Mouse (Mus musculus): ENCODE data around the gene Mrpl38. TPM values are rescaled to one million over a fixed set of nuclear protein-coding genes. Genes with fewer than 3 reads are reported as not detected.
A peak's percentile ranks its signal among the peaks of the same experiment; 100 is the strongest.

Gene Mrpl38
- 82.4 and 92.2 TPM in 2 replicates for polyA plus RNA-seq (2015; fragmentation: Nextera tagmentation; extraction: Ambion mirVana)

GRCm38 (mm10) chr11:116138468-116139138 lies at the start of gene Mrpl38:
TSS of gene Mrpl38 (minus strand) at chr11:116138868.
- peak within 1 kb of the TSS; percentile 81 for H3K4me3 ChIP-seq
- peak within 1 kb of the TSS; percentile 95 for H3K9ac ChIP-seq
- H3K9me3 ChIP-seq = no peaks in the 10 kb centered on the region
- H3K27me3 ChIP-seq (replicated peaks) = no peaks in the 10 kb centered on the region
- peak within 1 kb of the TSS; percentile 89 for H3K4me2 ChIP-seq
- ATAC-seq (ENCODE audit: extremely low read depth, insufficient number of reproducible peaks, low FRiP score, low TSS enrichment) = peak; percentile 87
- under 1% methylated on average over 60 of the region's 60 CpGs for WGBS
- H3K27ac ChIP-seq (replicated peaks) = peak within 1 kb of the TSS; percentile 80
- H3K4me1 ChIP-seq = peaks cover 17% of the 10 kb centered on the region
- peaks cover 49% of the 10 kb centered on the region for H3K36me3 ChIP-seq

DNA sequence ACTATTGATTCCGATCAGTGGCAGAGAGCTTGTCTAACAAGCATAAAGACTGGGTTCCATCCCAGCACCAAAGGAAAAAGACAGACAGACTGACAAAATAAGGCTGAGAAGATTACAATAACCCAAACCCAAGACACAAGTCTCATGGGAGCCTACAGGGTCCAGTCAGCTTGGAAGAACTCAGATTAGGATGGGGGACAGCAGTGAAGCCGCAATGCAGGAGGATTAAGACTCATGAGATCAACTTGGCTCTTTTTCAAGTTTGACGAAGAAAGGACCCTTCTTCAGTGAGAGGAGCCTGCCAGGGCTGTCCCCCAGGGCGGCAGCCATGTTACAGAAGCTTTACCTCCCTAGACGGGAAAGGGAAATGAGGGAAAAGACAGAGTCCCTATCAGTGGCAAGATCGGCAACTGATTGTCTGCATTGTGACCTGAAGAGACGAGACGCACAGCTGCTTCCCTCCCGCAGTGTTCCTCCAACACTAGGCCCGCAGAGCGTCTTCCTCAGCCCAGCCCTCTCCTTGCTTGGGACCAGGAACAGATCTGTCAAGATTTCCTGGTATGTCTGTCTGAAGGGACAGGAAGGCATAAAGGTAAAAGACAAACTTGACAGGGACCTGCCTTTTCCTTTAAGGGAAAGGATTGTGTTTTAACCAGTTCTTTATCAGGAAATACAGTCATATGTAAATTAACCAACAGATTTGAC lies 48.7 kb upstream of the Mrpl38 start:
- 0 out of 2 replicates have a peak overlapping the region, but pooled peaks have one; percentile 14 for H3K27ac ChIP-seq (replicated peaks)
- no peak overlapping the region for H3K4me3 ChIP-seq
- no peak for ATAC-seq (ENCODE audit: extremely low read depth, insufficient number of reproducible peaks, low FRiP score, low TSS enrichment)
- H3K36me3 ChIP-seq = peaks cover 88% of the 10 kb centered on the region
- H3K9me3 ChIP-seq = no peaks in the 10 kb centered on the region
- H3K4me1 ChIP-seq = peaks cover 20% of the 10 kb centered on the region
- no peak overlapping the region for H3K9ac ChIP-seq
- no peaks in the 10 kb centered on the region for H3K27me3 ChIP-seq (replicated peaks)
- no peak overlapping the region for H3K4me2 ChIP-seq
- 44% methylated on average over 11 of the region's 11 CpGs for WGBS

GRCm38 (mm10) chr11:116186360-116186759 lies 47.7 kb upstream of the Mrpl38 start:
- ATAC-seq (ENCODE audit: extremely low read depth, insufficient number of reproducible peaks, low FRiP score, low TSS enrichment) = no peak
- peak overlapping the region; percentile 32 for H3K27ac ChIP-seq (replicated peaks)
- 90% methylated on average over 11 of the region's 11 CpGs for WGBS

DNA sequence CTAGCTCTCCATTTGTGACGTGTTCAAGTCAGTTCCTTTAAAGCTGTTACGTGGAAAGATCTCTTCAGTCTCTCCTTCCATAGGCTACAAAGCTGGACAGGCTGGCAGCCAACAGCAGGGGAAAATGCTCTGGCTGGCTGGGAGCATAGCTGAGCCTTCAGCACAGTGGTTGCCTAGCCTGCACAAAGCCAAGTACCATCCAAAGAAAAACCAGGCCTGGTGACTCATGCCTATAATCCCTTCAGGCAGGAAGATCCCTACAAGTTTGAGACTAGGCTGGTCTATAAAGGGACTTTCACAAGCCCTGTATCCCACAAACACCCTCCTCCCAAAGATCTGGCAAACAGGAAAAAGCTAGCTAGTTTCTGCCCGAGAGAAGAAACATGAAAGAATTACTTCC lies 47.2 kb upstream of the Mrpl38 start:
- no peak for ATAC-seq (ENCODE audit: extremely low read depth, insufficient number of reproducible peaks, low FRiP score, low TSS enrichment)
- Histone ChIP-seq H3K4me1 (peaks cover 20% of the 10 kb centered on the region), H3K4me3 (no peak overlapping the region), H3K27ac (replicated peaks) (peak overlapping the region; percentile 32), H3K27me3 (replicated peaks) (no peaks in the 10 kb centered on the region), H3K9ac (no peak overlapping the region), H3K36me3 (peaks cover 93% of the 10 kb centered on the region), H3K9me3 (no peaks in the 10 kb centered on the region), H3K4me2 (no peak overlapping the region)
- WGBS = 82% methylated on average over 3 of the region's 3 CpGs

More at GRCm38 (mm10) chr11:116186360-116186759, 47.7 kb upstream of the Mrpl38 start:
- no peak overlapping the region for H3K4me2 ChIP-seq
- no peaks in the 10 kb centered on the region for H3K9me3 ChIP-seq
- H3K36me3 ChIP-seq = peaks cover 93% of the 10 kb centered on the region
- no peaks in the 10 kb centered on the region for H3K27me3 ChIP-seq (replicated peaks)
- H3K4me3 ChIP-seq = no peak overlapping the region
- H3K4me1 ChIP-seq = peaks cover 20% of the 10 kb centered on the region
- H3K9ac ChIP-seq = 0 out of 2 replicates have a peak overlapping the region, but pooled peaks have one; percentile 12

GRCm38 (mm10) chr11:116178411-116179121 lies 39.9 kb upstream of the Mrpl38 start:
- WGBS = 85% methylated on average over 20 of the region's 20 CpGs
- H3K27me3 ChIP-seq (replicated peaks) = no peaks in the 10 kb centered on the region
- H3K4me2 ChIP-seq = no peak overlapping the region
- no peak overlapping the region for H3K4me3 ChIP-seq
- no peak for ATAC-seq (ENCODE audit: extremely low read depth, insufficient number of reproducible peaks, low FRiP score, low TSS enrichment)
- H3K4me1 ChIP-seq = no peaks in the 10 kb centered on the region
- H3K36me3 ChIP-seq = peaks cover 94% of the 10 kb centered on the region
- H3K9me3 ChIP-seq = no peaks in the 10 kb centered on the region
- H3K27ac ChIP-seq (replicated peaks) = no peak overlapping the region
- no peak overlapping the region for H3K9ac ChIP-seq

GRCm38 (mm10) chr11:116176010-116176409 lies 37.3 kb upstream of the Mrpl38 start:
- no peak overlapping the region for H3K4me2 ChIP-seq
- no peak overlapping the region for H3K9ac ChIP-seq
- no peaks in the 10 kb centered on the region for H3K4me1 ChIP-seq
- H3K27ac ChIP-seq (replicated peaks) = no peak overlapping the region
- H3K4me3 ChIP-seq = no peak overlapping the region
- WGBS = 79% methylated on average over 7 of the region's 7 CpGs
- no peak for ATAC-seq (ENCODE audit: extremely low read depth, insufficient number of reproducible peaks, low FRiP score, low TSS enrichment)
- peaks cover 95% of the 10 kb centered on the region for H3K36me3 ChIP-seq
- no peaks in the 10 kb centered on the region for H3K9me3 ChIP-seq
- H3K27me3 ChIP-seq (replicated peaks) = no peaks in the 10 kb centered on the region

DNA sequence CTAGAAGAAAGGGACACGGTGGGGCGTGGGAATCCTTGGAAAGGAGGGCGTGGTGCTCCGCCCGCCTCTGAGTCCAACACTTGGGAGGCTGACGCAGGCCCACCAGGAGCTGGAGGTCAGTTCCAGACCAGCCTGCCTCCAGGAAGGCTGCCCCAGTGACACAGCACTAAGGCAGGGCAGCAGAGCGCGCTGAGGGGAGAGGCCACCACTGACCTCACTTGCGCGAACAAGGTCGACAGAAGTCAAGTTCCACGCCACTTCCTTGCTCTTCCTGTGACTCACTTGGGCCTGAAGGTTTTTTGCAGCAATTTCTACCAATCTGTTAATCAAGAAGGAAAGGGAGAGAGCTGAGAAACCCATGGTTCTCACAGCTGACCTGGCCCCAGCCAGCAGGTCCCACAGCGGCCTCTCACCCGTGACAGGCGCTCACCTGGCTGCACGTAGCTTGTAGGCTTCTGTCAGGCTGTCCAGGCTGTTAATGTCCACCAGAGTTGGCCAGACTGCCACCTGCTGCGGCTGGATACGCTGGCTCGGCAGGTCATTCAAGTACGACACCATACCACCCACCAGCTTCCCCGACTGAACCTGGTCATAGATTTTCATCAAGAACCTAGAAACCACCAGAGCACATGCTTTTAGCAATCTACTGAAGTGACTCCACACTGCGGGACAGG lies 36.2 kb upstream of the Mrpl38 start:
- no peaks in the 10 kb centered on the region for H3K4me1 ChIP-seq
- no peaks in the 10 kb centered on the region for H3K27me3 ChIP-seq (replicated peaks)
- no peak for ATAC-seq (ENCODE audit: extremely low read depth, insufficient number of reproducible peaks, low FRiP score, low TSS enrichment)
- no peak overlapping the region for H3K4me2 ChIP-seq
- WGBS = 90% methylated on average over 22 of the region's 22 CpGs
- H3K9me3 ChIP-seq = no peaks in the 10 kb centered on the region
- no peak overlapping the region for H3K4me3 ChIP-seq
- H3K36me3 ChIP-seq = peaks cover 84% of the 10 kb centered on the region
- no peak overlapping the region for H3K27ac ChIP-seq (replicated peaks)
- H3K9ac ChIP-seq = no peak overlapping the region

DNA sequence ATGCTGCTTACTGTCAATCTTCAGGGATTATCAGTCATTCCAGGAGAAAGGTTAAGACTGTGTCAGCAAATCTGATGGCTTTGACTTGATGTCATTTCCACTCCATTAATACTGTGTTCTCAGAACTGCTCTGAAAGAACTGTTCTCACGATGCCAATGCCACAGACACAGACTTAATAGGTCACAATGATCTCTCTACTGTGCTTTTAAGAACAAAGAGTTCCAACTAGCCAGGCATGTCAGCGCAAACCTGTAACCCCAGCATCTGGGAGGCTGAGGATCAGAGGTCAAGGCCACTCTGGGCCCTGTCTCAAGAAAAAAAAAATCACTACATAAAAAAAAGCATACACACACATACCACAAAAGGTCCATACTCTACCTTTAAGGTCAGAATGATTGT lies 33.3 kb upstream of the Mrpl38 start:
- ATAC-seq (ENCODE audit: extremely low read depth, insufficient number of reproducible peaks, low FRiP score, low TSS enrichment) = no peak
- no peak overlapping the region for H3K27ac ChIP-seq (replicated peaks)
- H3K9ac ChIP-seq = no peak overlapping the region
- no peaks in the 10 kb centered on the region for H3K9me3 ChIP-seq
- 83% methylated on average over 2 of the region's 2 CpGs for WGBS
- H3K4me1 ChIP-seq = peaks cover 11% of the 10 kb centered on the region
- no peaks in the 10 kb centered on the region for H3K27me3 ChIP-seq (replicated peaks)
- no peak overlapping the region for H3K4me2 ChIP-seq
- peaks cover 60% of the 10 kb centered on the region for H3K36me3 ChIP-seq
- H3K4me3 ChIP-seq = no peak overlapping the region

GRCm38 (mm10) chr11:116170003-116170800 lies 31.5 kb upstream of the Mrpl38 start:
- ATAC-seq (ENCODE audit: extremely low read depth, insufficient number of reproducible peaks, low FRiP score, low TSS enrichment) = no peak
- peaks cover 20% of the 10 kb centered on the region for H3K4me1 ChIP-seq
- no peak overlapping the region for H3K4me2 ChIP-seq
- no peak overlapping the region for H3K9ac ChIP-seq
- peaks cover 49% of the 10 kb centered on the region for H3K36me3 ChIP-seq
- H3K4me3 ChIP-seq = no peak overlapping the region
- no peaks in the 10 kb centered on the region for H3K27me3 ChIP-seq (replicated peaks)
- no peaks in the 10 kb centered on the region for H3K9me3 ChIP-seq
- WGBS = 76% methylated on average over 5 of the region's 5 CpGs
- no peak overlapping the region for H3K27ac ChIP-seq (replicated peaks)

GRCm38 (mm10) chr11:116169214-116169613 lies 30.5 kb upstream of the Mrpl38 start:
- WGBS = 89% methylated on average over 3 of the region's 3 CpGs
- no peak overlapping the region for H3K4me3 ChIP-seq
- H3K9ac ChIP-seq = no peak overlapping the region
- ATAC-seq (ENCODE audit: extremely low read depth, insufficient number of reproducible peaks, low FRiP score, low TSS enrichment) = no peak
- H3K4me2 ChIP-seq = no peak overlapping the region
- no peak overlapping the region for H3K27ac ChIP-seq (replicated peaks)
- peaks cover 46% of the 10 kb centered on the region for H3K36me3 ChIP-seq
- no peaks in the 10 kb centered on the region for H3K27me3 ChIP-seq (replicated peaks)
- H3K9me3 ChIP-seq = no peaks in the 10 kb centered on the region
- peaks cover 24% of the 10 kb centered on the region for H3K4me1 ChIP-seq
